Mouse (Mus musculus) heart, embryonic 11.5 days (tissue): ENCODE measurements around the gene Psma7. TPM values are rescaled to one million over a fixed set of nuclear protein-coding genes. Genes with fewer than 3 reads are reported as not detected.

Experiments used
- ATAC-seq: fragments of 200-750 bp; cut with Nextera tagmentation; replicated peaks from 2 replicates; pipeline ENCODE4 v1.8.0; 2017; ENCODE audit warnings: moderate library complexity; ENCODE audit not compliant: insufficient number of reproducible peaks, low FRiP score, low TSS enrichment
- H3K27ac ChIP-seq: fragments of 300-500 bp; sonication (generic); 2 replicates; pipeline ENCODE4 v1.5.1; 2014; ENCODE audit warnings: mild to moderate bottlenecking, low read depth, low read length
- H3K27me3 ChIP-seq: fragments of 300-500 bp; sonication (generic); 2 replicates; pipeline ENCODE4 v1.6.1; 2014; ENCODE audit warnings: mild to moderate bottlenecking, low read length, mixed read lengths; ENCODE audit not compliant: control insufficient read depth, insufficient read depth
- H3K36me3 ChIP-seq: fragments of 300-500 bp; sonication (generic); 2 replicates; pipeline ENCODE4 v1.6.1; 2014; ENCODE audit warnings: mild to moderate bottlenecking, low read length, moderate library complexity, mixed read lengths; ENCODE audit not compliant: control insufficient read depth, insufficient read depth
- H3K4me1 ChIP-seq: fragments of 300-500 bp; sonication (generic); 2 replicates; pipeline ENCODE4 v1.6.1; 2014; ENCODE audit warnings: low read length; ENCODE audit not compliant: control insufficient read depth, insufficient read depth
- H3K4me2 ChIP-seq: fragments of 300-500 bp; sonication (generic); 2 replicates; pipeline ENCODE4 v1.6.1; 2014; ENCODE audit warnings: mild to moderate bottlenecking, moderate library complexity
- H3K4me3 ChIP-seq: fragments of 300-500 bp; sonication (generic); 2 replicates; pipeline ENCODE4 v1.5.1; 2014; ENCODE audit warnings: low read depth, low read length
- H3K9ac ChIP-seq: fragments of 300-500 bp; sonication (generic); 2 replicates; pipeline ENCODE4 v1.6.1; 2014; ENCODE audit warnings: mild to moderate bottlenecking, low read depth, low read length, moderate library complexity
- H3K9me3 ChIP-seq: fragments of 300-500 bp; sonication (generic); replicated peaks from 2 replicates; pipeline ENCODE4 v1.6.1; 2016; ENCODE audit warnings: low read length; ENCODE audit not compliant: control insufficient read depth
- WGBS: fragments of 180-500 bp; shearing (Covaris S2); extraction: QIAGEN DNeasy Blood & Tissue Kit; methylation state at CpG from one replicate; pipeline ENCODE4 v1.1.7; 2014; ENCODE audit not compliant: insufficient replicate concordance; 5-methylcytosine and 5-hydroxymethylcytosine counted together
- polyA plus RNA-seq: library from polyadenylated mRNA; unstranded; fragments of >200 nt; fragmentation: Nextera tagmentation; extraction: Ambion mirVana; gene quantifications from 2 replicates; pipeline ENCODE4 v1.2.1, GENCODE M21; 2014

Psma7 gene
- polyA plus RNA-seq, 1 experiment from 2014 or later: 495 TPM

- H3K27ac ChIP-seq: no peak overlapping the region
Measured at GRCm38 (mm10) chr2:180006352-180007017, 35.7 kb downstream of the Psma7 start.

GRCm38 (mm10) chr2:180005656-180006351 lies 36.4 kb downstream of the Psma7 start:
- H3K27ac ChIP-seq: no peak overlapping the region
- H3K36me3 ChIP-seq: no peaks in the 10 kb centered on the region
- H3K9me3 ChIP-seq: no peaks in the 10 kb centered on the region
- H3K4me2 ChIP-seq: no peak overlapping the region
- H3K4me1 ChIP-seq: no peaks in the 10 kb centered on the region
- WGBS: 46% methylated on average over 5 of the region's 5 CpGs
- H3K4me3 ChIP-seq: no peak overlapping the region
- ATAC-seq: no peak
- no peak overlapping the region for H3K9ac ChIP-seq
- peaks cover 5% of the 10 kb centered on the region; the same call in 1 of the 2 replicates for H3K27me3 ChIP-seq

More at GRCm38 (mm10) chr2:180006352-180007017, 35.7 kb downstream of the Psma7 start:
- Histone ChIP-seq H3K4me2 (no peak overlapping the region), H3K4me3 (no peak overlapping the region), H3K9ac (no peak overlapping the region), H3K9me3 (no peaks in the 10 kb centered on the region), H3K36me3 (no peaks in the 10 kb centered on the region), H3K27me3 (peaks cover 5% of the 10 kb centered on the region; the same call in 1 of the 2 replicates), H3K4me1 (no peaks in the 10 kb centered on the region)
- 38% methylated on average over 9 of the region's 9 CpGs for WGBS
- no peak for ATAC-seq

DNA sequence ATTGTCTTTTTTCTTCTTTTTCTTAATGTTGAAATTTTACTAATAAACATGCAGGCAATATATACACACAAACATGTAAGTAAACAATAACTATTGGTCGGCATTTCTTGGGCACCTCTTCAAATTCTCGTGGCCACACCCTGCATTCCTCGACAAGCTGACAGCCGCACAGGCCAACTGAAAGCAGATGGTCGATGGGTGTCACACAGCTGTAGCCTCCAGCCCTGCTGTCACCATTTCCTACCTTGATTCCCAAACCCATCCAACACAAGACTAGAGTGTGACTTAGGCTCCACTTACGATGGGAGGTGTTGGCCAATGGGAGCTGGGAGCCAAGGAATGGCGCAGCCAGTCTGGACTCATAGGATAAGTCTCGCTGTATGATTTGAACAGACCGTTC lies 40.6 kb downstream of the Psma7 start:
- Histone ChIP-seq H3K27ac (no peak overlapping the region), H3K9ac (no peak overlapping the region), H3K4me2 (no peak overlapping the region), H3K36me3 (no peaks in the 10 kb centered on the region), H3K4me1 (no peaks in the 10 kb centered on the region), H3K9me3 (no peaks in the 10 kb centered on the region), H3K27me3 (peaks cover 5% of the 10 kb centered on the region; the same call in 1 of the 2 replicates), H3K4me3 (no peak overlapping the region)
- ATAC-seq: no peak
- WGBS: 83% methylated on average over 9 of the region's 9 CpGs

GRCm38 (mm10) chr2:179998431-179998830 lies 43.8 kb downstream of the Psma7 start:
- H3K9ac ChIP-seq: no peak overlapping the region
- 60% methylated on average over 4 of the region's 4 CpGs for WGBS
- no peak overlapping the region for H3K4me2 ChIP-seq
- no peaks in the 10 kb centered on the region for H3K9me3 ChIP-seq
- H3K4me3 ChIP-seq: no peak overlapping the region
- H3K27me3 ChIP-seq: no peaks in the 10 kb centered on the region
- no peak overlapping the region for H3K27ac ChIP-seq
- H3K36me3 ChIP-seq: no peaks in the 10 kb centered on the region
- no peaks in the 10 kb centered on the region for H3K4me1 ChIP-seq
- no peak for ATAC-seq

DNA sequence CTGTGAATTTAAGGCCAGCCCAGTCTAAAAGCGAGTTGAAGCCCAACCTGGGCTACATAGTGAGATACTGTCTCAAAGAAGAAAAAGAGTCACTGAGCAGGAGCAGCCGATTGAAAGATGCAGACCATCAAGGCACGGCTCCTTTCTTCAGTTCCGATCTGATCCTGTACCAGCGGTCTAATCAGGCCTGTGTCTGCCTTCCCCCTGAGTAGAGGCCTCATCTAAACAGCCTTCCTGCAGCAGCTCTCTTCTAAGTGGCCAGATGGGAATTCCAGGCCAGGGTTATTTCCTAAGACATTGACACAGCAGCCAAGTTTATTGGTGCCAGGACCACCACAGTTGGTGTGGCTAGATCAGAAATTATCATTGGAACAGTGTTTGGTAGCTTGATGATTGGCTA lies 49.2 kb downstream of the Psma7 start:
- Histone ChIP-seq H3K27ac (no peak overlapping the region), H3K9ac (no peak overlapping the region), H3K36me3 (no peaks in the 10 kb centered on the region), H3K4me3 (no peak overlapping the region), H3K4me1 (no peaks in the 10 kb centered on the region), H3K27me3 (no peaks in the 10 kb centered on the region), H3K4me2 (no peak overlapping the region), H3K9me3 (no peaks in the 10 kb centered on the region)
- no peak for ATAC-seq
- WGBS: 63% methylated on average over 5 of the region's 5 CpGs

GRCm38 (mm10) chr2:179989098-179989497 lies 53.1 kb downstream of the Psma7 start:
- 59% methylated on average over 1 of the region's 1 CpGs for WGBS
- no peak overlapping the region for H3K4me2 ChIP-seq
- no peak overlapping the region for H3K9ac ChIP-seq
- no peaks in the 10 kb centered on the region for H3K36me3 ChIP-seq
- H3K27me3 ChIP-seq: no peaks in the 10 kb centered on the region
- no peaks in the 10 kb centered on the region for H3K9me3 ChIP-seq
- no peak for ATAC-seq
- H3K27ac ChIP-seq: no peak overlapping the region
- no peak overlapping the region for H3K4me3 ChIP-seq
- H3K4me1 ChIP-seq: peaks cover 15% of the 10 kb centered on the region

- 62% methylated on average over 10 of the region's 10 CpGs for WGBS
- Histone ChIP-seq H3K9ac (no peak overlapping the region), H3K4me3 (no peak overlapping the region), H3K9me3 (no peaks in the 10 kb centered on the region), H3K4me2 (no peak overlapping the region), H3K36me3 (no peaks in the 10 kb centered on the region), H3K27me3 (no peaks in the 10 kb centered on the region), H3K27ac (no peak overlapping the region), H3K4me1 (peaks cover 16% of the 10 kb centered on the region)
- ATAC-seq: no peak
Measured at GRCm38 (mm10) chr2:179986437-179987022, 55.7 kb downstream of the Psma7 start.
